Mouse (Mus musculus): ENCODE measurements around the gene Pdk2.

Pdk2 gene

DNA sequence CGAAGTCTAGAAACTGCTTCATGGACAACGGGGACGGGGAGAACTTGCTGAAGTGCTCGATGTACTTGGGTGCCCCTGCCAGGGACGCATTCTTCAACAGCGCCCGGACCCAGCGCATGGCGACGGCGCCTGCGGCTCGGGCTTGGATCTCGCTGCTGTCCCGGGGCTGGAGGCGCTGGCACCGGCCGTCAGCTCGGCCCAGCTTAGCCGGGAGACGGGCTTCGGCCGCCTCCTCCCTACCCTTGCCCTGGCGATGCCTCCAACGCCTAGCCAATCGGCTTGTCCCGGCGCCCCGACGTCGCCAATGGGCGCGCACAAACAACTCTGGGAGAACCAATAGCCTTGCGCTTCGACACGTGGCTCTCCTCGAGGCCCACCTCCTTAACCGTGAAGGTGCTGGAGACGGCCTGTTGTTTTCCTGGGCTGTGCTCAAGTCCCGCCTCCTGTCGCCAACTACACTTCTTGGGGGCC is at the start of gene Pdk2:
Pdk2 (minus strand) TSS at position 216 of the 471 bp plus-strand sequence.
- peak; percentile 96 for DNase-seq (ENCODE audit: low spot score)

DNA sequence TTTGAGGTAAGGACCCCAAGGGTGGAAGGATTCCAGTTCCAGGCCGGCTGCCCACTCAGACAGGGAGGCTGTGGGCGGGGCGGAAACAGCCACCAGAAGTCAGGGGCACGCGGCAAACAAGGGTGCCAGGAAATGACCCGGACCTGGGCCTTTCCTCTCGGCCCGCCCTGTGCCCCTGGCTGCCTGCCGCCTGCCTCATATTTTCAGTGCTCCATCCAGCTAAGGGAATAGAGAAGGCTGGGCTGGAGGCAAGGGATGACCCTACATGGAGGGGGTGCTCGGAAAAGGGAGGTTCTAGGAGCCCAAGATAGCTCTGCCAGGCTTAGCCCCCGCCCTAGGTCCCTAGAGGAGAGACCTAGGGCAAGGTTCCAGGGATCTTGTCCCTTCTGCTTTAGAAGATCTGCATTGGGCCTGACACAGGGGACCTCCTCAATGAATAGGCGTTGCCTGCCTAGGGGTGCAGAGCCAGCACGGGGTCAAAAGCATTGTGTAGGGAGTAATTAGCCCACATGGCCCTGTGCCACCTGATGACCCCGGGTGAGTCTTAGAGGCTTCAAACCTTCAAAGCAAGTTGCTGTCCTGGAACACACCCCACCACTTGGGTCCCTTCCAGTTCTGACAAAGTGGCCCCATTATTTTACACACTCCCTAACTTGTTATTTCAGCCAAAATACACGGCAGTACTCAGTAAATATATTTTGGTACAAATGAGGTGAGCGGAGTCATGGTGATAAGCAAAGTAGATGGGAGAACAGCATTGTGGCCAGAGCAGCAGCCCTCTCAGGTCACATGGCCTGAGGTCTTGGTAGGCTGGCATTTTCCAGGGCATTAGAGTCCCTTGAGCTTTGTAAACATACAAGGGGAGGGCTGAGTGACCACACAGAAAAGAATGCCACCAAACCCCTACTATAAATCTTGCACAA is 48.0 kb upstream of the Pdk2 start:
- no peak for DNase-seq (ENCODE audit: low spot score)

DNA sequence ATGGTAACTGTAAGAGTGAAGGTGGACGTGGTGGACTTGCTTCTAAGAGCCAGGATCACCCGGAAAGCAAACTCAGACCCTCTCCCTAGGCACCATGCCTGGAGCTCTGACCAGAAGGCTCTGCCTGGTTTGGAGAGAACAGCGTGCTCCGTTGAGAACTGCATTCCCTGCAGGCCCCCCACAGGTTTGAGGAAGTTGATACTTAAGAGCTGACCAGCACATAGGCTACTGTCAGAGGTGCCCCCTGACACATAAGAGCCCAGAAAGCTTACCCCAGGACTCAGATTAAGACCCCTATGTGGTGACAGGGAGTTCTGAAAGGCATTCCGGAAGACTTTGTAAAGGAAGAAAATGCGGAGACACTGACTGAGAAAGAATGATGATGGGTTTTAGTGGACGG is 47.1 kb upstream of the Pdk2 start:
- no peak for DNase-seq (ENCODE audit: low spot score)

DNA sequence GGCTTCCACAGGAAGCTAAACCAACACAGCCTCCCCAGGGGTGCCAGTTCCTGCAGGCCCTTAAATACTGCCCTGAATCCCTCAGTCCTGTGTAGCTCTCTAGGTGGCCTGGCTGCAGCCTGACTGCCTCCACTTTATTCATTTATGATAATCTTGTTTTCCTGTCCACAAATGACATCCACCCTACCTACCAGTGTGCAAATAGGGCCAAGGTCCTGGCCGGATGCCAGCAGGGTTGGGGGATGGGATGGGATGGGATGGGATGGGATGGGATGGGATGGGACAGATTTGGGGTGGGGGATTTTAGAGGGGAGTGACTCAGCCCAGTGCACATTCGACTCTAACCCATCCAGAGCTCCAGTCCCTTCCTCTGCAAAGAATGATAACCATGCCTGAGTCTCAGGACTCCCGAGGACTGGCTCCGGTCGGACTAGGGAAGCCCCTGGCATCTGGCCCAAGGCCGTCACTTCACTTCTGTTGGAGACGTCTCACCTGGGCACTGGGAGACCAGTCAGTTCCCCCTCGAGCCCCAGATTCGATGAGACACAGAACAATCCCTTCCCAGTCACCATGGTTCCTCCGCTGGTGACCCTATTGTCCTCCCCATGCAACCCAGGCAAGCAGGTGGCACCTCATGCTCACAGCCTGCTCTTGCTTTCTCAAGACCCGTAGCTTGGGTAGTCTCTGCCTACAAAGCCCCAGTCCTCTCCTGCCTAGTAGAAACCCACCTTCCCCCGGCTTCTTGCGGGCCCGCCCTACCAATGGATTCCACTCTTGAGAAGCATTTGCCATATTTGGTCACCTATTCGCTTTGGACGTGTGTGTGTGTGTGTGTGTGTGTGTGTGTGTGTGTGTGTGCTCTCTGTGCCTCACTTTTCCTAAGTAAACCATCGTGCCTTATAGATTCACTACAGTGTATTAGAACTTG is 46.4 kb upstream of the Pdk2 start:
- DNase-seq (ENCODE audit: low spot score), result no peak

DNA sequence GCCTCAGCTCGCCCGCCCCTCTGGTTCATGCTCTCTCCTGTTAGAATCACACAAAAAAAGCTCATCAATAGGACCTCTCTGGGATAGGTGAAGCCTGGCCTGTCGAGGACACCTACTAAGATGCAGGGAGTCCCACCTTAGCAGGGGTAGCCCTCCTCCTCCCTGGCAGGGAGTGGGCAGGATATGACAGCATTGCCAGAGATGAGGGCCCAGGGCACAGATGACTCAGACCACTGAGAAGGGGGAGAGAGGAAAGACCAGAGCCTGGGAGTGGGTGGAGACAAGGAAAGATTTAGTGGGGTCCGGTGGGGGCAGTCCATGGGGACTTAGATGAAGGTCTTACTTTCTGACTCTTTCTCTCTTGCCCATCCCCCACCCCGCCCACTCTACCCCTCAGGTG is 45.1 kb upstream of the Pdk2 start:
- no peak for DNase-seq (ENCODE audit: low spot score)

DNA sequence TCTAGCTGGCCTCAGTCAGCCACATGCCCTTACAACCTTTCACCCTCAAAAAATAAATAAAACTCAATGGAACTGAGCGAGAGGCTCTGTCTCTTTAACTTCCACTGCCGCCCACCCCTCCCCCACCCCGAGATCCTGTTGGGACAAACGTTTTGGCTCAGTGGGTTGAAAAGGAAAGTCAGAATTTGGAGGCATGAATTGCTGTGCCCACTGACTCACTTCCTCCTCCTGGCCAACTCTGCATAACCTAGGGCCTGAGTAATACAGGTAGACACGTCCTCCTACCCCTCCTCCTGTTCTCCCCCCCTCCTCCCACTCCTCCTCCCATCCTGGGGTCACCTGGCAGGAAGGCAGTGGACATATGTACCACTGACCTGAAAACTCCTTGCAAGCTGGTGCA is 44.6 kb upstream of the Pdk2 start:
- no peak for DNase-seq (ENCODE audit: low spot score)

GRCm38 (mm10) chr11:95084811-95085382 is 43.7 kb upstream of the Pdk2 start:
- no peak for DNase-seq (ENCODE audit: low spot score)

DNA sequence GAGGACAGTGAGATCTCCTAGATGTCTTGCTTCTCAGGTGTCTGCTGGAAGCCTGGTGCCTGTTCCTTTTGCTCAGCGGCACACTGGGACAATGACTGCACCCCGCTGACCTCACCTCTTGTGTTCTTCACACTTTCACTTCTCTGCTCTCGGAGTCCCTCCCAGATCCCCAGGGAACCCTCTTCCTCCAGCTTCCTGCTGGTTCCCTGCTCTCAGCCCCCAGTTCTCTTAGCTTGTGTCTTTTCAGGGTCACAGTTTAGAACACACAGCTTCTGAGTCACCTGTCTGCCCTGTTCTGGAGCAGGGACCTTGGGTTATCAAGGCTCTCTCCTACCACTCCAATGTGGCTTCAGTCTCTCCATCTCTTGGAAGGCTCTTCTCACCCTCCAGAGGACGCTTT is 43.0 kb upstream of the Pdk2 start:
- no peak for DNase-seq (ENCODE audit: low spot score)

DNA sequence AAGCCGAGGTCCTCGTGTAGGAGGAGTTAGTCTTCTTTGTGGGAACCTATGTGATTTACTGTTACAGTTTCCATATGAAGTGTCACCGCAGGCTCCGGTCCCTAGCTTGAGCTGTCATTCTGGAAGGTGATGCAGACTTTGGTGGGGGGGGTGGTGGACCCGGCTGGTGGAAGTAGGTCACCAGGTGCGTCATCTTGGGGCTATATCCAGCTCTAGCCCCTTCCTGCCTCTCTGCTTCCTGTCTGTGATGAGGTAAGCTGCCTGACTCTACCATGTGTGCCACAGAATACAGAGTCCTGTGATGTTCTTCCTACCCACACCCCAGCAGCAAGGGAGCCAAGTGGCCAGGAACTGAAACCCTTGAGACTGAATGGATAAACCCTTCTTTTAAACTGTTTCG is 41.7 kb upstream of the Pdk2 start:
- DNase-seq (ENCODE audit: low spot score), result no peak

DNA sequence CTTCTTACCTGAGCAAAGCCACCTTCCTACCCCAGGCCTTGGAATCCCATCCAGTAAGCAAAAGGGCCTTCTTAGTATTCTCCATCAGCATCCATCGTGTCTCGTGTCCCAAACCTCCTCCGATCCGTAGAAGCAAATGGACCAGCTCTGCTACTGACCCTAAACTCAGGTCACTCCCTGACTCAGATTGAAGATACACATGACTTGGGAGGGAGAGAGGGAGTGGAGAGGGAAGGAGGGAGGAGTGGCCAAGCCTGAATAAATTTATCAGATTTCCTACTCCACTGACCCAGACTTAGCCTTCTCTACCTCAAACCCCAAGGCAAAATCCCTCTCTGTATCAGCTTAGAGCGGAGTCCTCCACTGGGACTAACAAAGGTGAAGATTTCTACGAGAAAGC is 39.6 kb upstream of the Pdk2 start:
- DNase-seq (ENCODE audit: low spot score), result no peak

GRCm38 (mm10) chr11:95079256-95079875 is 38.2 kb upstream of the Pdk2 start:
- DNase-seq (ENCODE audit: low spot score), result no peak

GRCm38 (mm10) chr11:95077956-95078355 is 36.8 kb upstream of the Pdk2 start:
- DNase-seq (ENCODE audit: low spot score), result no peak

GRCm38 (mm10) chr11:95076536-95077111 is 35.5 kb upstream of the Pdk2 start, which contains the start of gene Itga3:
TSS of gene Itga3 (minus strand) at chr11:95076801.
- DNase-seq (ENCODE audit: low spot score), result peak; percentile 74

GRCm38 (mm10) chr11:95076041-95076535 is 34.9 kb upstream of the Pdk2 start:
- peak; percentile 57 for DNase-seq (ENCODE audit: low spot score)

- DNase-seq (ENCODE audit: low spot score), result peak; percentile 23
Observed at GRCm38 (mm10) chr11:95075197-95076040, 34.3 kb upstream of the Pdk2 start.

DNA sequence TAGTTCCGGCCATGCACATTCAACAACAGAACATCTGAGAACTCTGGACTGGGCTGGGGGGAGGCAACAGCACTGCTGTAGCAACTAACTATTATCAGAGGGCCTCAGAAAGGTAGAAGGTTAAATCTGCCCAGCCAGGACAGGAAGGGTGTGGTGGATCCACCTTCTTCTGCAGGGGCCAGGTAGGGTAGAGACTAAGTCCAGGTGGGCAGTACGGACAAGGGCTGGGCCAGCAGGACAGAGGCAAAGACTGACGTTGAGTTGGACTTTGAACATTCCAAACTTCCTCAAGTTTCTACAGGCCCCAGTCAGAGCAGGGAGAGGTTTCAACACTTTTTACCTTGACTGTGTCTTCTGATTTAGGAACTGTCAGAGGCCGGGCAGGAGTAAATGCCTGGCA is 33.5 kb upstream of the Pdk2 start:
- no peak for DNase-seq (ENCODE audit: low spot score)

DNA sequence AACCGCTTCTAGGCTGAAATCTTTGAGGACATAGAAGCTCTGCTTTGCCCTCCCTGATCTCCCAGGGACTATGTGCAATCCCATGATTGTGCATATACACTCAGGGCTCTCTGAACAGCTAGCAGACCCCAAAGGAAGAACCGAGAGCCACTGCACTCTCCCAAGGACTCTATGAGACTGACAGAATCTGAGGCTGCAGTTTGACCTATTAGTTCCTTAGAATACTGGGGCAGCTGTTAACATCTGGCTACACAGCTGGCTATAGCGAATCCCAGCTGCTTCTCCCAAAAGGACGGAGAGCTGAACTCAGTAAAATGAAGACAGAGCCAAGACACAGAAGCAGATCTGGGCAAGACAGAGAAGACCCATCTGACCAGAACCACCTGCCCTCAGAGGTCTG is 32.7 kb upstream of the Pdk2 start:
- no peak for DNase-seq (ENCODE audit: low spot score)

DNA sequence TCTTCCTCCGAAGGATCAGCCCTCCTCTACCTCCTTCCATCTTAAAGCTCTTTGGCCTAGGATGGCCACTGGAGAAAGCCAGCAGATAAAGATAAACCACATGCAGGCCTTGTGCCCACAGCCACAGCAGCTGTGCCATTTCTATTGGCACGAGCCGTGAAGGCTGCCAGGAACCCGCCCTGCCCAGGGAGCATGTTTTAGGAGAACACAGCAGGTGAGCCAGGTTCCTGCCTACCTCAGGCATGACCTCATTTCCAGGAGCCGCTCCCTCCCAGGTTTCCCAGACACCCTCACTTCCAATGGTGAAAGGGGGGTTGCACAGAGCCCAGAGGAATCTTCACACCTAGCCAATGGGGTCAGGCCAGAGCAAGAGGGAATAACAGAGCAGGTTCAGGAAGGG is 31.6 kb upstream of the Pdk2 start:
- no peak for DNase-seq (ENCODE audit: low spot score)

DNA sequence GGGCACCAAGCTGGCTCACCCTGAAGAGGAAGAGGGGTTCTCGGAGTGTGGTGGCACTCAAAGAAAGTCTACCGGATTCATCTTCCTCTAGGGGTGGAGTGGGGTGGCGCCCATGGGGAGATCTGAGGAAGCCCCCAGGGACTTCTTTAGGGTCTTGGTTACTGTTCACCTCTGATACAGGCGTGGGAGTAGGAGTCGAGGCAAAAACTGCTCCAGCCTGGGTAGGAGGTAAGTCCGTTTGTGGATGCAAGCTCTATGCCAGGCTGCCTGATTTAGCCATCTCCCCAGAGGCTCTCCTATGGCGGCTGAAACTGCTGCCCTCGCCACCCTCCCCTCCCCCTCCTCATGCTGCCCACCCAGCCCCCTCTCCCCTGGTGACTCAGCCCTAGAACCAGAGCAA is 31.0 kb upstream of the Pdk2 start:
- no peak for DNase-seq (ENCODE audit: low spot score)

DNA sequence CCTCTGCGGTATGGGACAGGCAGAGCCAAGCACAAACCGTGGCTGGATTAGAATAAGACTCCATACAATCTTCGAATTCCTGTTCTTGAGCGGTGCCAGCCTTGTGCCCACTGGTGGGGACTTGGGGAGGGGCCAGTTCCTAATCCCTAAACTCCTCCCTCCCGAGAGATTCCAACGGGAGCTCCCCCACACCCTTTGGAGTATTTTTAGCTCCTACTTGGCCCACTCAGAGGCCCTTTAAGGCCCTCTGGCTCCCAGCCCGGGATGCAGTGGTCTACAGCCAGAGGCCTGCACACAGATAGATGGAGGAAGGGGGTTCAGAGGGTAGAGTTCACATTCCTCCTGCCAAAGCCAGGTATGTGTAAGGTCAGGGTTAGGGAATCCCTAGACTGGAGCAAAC is 30.1 kb upstream of the Pdk2 start:
- no peak for DNase-seq (ENCODE audit: low spot score)
